Mouse (Mus musculus) limb, embryonic 15.5 days (tissue): Measurements from ENCODE around the gene Lrrc7. TPM values are rescaled to one million over a fixed set of nuclear protein-coding genes. Genes with fewer than 3 reads are reported as not detected.

Source experiments
- ATAC-seq: fragments of 200-750 bp; cut with Nextera tagmentation; 2 replicates; pipeline ENCODE4 v1.8.0; 2017; ENCODE audit warnings: low read depth, moderate TSS enrichment; ENCODE audit not compliant: insufficient number of reproducible peaks, low FRiP score, low TSS enrichment
- H3K27ac ChIP-seq: fragments of 300-500 bp; sonication (generic); 2 replicates; pipeline ENCODE4 v1.5.1; 2015; ENCODE audit warnings: moderate library complexity, mild to moderate bottlenecking, inconsistent platforms
- H3K27me3 ChIP-seq: fragments of 300-500 bp; sonication (generic); 2 replicates; pipeline ENCODE4 v1.6.1; 2015; ENCODE audit warnings: inconsistent platforms
- H3K36me3 ChIP-seq: fragments of 300-500 bp; sonication (generic); 2 replicates; pipeline ENCODE4 v1.6.1; 2015; ENCODE audit warnings: inconsistent platforms
- H3K4me1 ChIP-seq: fragments of 300-500 bp; sonication (generic); 2 replicates; pipeline ENCODE4 v1.6.1; 2015; ENCODE audit warnings: inconsistent platforms
- H3K4me2 ChIP-seq: fragments of 300-500 bp; sonication (generic); 2 replicates; pipeline ENCODE4 v1.6.1; 2015; ENCODE audit warnings: mild to moderate bottlenecking, inconsistent platforms
- H3K4me3 ChIP-seq: fragments of 300-500 bp; sonication (generic); 2 replicates; pipeline ENCODE4 v1.5.1; 2015; ENCODE audit warnings: mild to moderate bottlenecking, inconsistent platforms
- H3K9ac ChIP-seq: fragments of 300-500 bp; sonication (generic); 2 replicates; pipeline ENCODE4 v1.6.1; 2015; ENCODE audit warnings: inconsistent platforms
- H3K9me3 ChIP-seq: fragments of 300-500 bp; sonication (generic); 2 replicates; pipeline ENCODE4 v1.6.1; 2016; ENCODE audit warnings: inconsistent platforms
- WGBS: fragments of 180-500 bp; shearing (Covaris S2); methylation state at CpG from one replicate; pipeline ENCODE4 v1.1.7; 2015; 5-methylcytosine and 5-hydroxymethylcytosine counted together
- polyA plus RNA-seq: library from polyadenylated mRNA; unstranded; fragments of >200 nt; fragmentation: Nextera tagmentation; extraction: Ambion mirVana; gene quantifications from 2 replicates; pipeline ENCODE4 v1.2.1, GENCODE M21; 2015

Lrrc7 gene
- polyA plus RNA-seq, 1 experiment from 2014 or later, result 1.2 TPM

DNA sequence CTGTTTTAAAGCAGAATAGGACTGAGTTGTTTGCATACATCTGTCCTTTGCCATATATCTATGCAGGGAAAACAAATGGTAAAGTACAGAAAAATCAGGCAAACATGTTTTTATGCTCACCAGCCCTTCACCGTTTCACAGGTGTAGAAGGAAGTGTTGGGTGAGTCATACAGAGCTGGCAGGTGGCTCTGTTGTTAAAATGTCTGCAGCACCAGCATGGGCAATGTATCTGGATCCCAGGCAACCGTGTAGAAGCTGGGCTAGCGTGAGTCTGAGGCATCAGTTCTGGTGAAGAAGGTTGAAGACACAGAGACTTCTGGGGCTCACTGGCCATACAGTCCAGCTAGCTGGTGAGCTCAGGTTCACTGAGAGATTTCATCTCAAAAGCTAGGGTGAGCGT lies 468.1 kb downstream of the Lrrc7 start:
- no peak for ATAC-seq
- WGBS, result 73% methylated on average over 4 of the region's 4 CpGs

DNA sequence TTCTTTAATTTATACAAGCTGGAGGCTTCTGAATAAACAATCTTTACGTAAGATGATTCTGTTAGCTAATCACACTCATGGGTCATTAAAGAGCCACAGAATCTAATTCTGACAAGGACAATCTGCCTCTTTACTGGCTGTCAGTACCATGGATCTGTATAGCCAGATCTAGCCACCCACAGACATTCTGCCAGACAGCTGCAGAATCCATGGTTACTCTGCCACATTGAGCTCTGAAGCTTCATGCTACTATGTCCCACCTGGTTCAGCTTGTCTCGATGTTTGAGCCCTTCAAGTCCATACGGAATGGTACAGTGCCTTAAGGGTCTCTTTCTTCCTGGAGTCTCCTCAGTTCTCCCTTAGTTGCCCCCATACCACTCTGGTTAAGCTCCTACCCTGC lies 470.4 kb downstream of the Lrrc7 start:
- no peak overlapping the region for H3K27ac ChIP-seq
- no peaks in the 10 kb centered on the region for H3K9me3 ChIP-seq
- 78% methylated on average over 3 of the region's 3 CpGs for WGBS
- H3K4me2 ChIP-seq, result no peak overlapping the region
- H3K4me1 ChIP-seq, result no peaks in the 10 kb centered on the region
- no peaks in the 10 kb centered on the region for H3K27me3 ChIP-seq
- no peaks in the 10 kb centered on the region for H3K36me3 ChIP-seq
- no peak overlapping the region for H3K9ac ChIP-seq
- H3K4me3 ChIP-seq, result no peak overlapping the region
- no peak for ATAC-seq

More for the DNA sequence above, 468.1 kb downstream of the Lrrc7 start:
- no peaks in the 10 kb centered on the region for H3K27me3 ChIP-seq
- H3K4me3 ChIP-seq, result no peak overlapping the region
- H3K27ac ChIP-seq, result no peak overlapping the region
- no peaks in the 10 kb centered on the region for H3K4me1 ChIP-seq
- H3K4me2 ChIP-seq, result no peak overlapping the region
- no peak overlapping the region for H3K9ac ChIP-seq
- H3K9me3 ChIP-seq, result no peaks in the 10 kb centered on the region
- H3K36me3 ChIP-seq, result no peaks in the 10 kb centered on the region

DNA sequence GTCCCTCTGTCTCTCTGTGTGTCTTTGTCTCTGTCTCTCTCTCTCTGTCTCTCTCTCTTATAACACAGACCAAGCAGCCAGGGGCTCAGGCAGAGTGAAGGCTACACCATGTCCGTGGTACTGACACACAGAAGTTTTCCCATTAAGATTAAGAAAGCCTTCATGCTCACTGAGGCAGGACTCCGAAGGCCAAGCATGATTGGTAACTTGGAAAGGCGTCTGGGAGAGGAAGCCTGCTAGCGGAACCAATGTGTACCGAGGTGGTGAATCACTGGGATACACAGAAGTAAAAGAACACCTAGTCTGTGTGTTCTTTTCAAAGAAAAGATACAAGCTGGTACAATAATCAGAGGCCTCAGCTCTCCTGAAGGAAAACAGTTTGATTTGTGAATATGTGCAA lies 484.2 kb downstream of the Lrrc7 start:
- 75% methylated on average over 5 of the region's 5 CpGs for WGBS
- no peaks in the 10 kb centered on the region for H3K9me3 ChIP-seq
- no peaks in the 10 kb centered on the region for H3K4me1 ChIP-seq
- no peak overlapping the region for H3K4me2 ChIP-seq
- H3K27ac ChIP-seq, result no peak overlapping the region
- no peak overlapping the region for H3K9ac ChIP-seq
- no peaks in the 10 kb centered on the region for H3K36me3 ChIP-seq
- no peak overlapping the region for H3K4me3 ChIP-seq
- ATAC-seq, result no peak
- H3K27me3 ChIP-seq, result no peaks in the 10 kb centered on the region

GRCm38 (mm10) chr3:158077380-158077772 lies 484.6 kb downstream of the Lrrc7 start:
- no peaks in the 10 kb centered on the region for H3K36me3 ChIP-seq
- H3K27me3 ChIP-seq, result no peaks in the 10 kb centered on the region
- H3K4me2 ChIP-seq, result no peak overlapping the region
- H3K4me1 ChIP-seq, result no peaks in the 10 kb centered on the region
- no peak overlapping the region for H3K27ac ChIP-seq
- no peak overlapping the region for H3K4me3 ChIP-seq
- WGBS, result 46% methylated on average over 1 of the region's 1 CpGs
- H3K9me3 ChIP-seq, result no peaks in the 10 kb centered on the region
- ATAC-seq, result no peak
- H3K9ac ChIP-seq, result no peak overlapping the region

- Histone ChIP-seq H3K4me1 (no peaks in the 10 kb centered on the region), H3K27me3 (no peaks in the 10 kb centered on the region), H3K36me3 (no peaks in the 10 kb centered on the region), H3K4me2 (no peak overlapping the region), H3K9me3 (no peaks in the 10 kb centered on the region), H3K9ac (no peak overlapping the region), H3K4me3 (no peak overlapping the region), H3K27ac (no peak overlapping the region)
- WGBS, result 40% methylated on average over 4 of the region's 4 CpGs
- ATAC-seq, result no peak
Measured at GRCm38 (mm10) chr3:158076685-158077379, 485.2 kb downstream of the Lrrc7 start.

DNA sequence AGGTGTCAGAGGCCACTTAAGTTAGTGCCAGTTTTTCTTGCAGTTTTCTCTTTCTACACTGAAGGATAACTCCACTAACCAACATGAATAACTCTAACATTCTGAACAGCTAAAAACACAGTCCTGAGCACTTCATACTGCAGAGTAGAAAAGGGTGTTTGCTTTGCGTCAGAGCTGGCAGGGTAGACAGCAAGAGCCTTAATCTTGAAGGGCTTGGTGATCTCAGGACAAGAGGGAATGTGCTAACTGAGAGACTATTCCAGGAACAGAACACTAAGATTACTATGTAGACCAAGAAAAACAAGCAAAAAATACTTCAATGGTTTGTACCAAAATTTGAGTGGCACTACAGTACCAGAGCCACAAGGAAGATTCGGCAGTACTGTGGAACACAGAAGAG lies 487.0 kb downstream of the Lrrc7 start:
- Histone ChIP-seq H3K4me1 (no peaks in the 10 kb centered on the region), H3K9ac (no peak overlapping the region), H3K4me3 (no peak overlapping the region), H3K36me3 (no peaks in the 10 kb centered on the region), H3K9me3 (no peaks in the 10 kb centered on the region), H3K4me2 (no peak overlapping the region), H3K27ac (no peak overlapping the region), H3K27me3 (no peaks in the 10 kb centered on the region)
- ATAC-seq, result no peak
- WGBS, result 82% methylated on average over 2 of the region's 2 CpGs

GRCm38 (mm10) chr3:158068613-158069263 lies 493.3 kb downstream of the Lrrc7 start:
- Histone ChIP-seq H3K4me1 (no peaks in the 10 kb centered on the region), H3K4me3 (no peak overlapping the region), H3K9me3 (no peaks in the 10 kb centered on the region), H3K36me3 (peaks cover 10% of the 10 kb centered on the region; the same call in 1 of the 2 replicates), H3K4me2 (no peak overlapping the region), H3K27ac (no peak overlapping the region), H3K9ac (no peak overlapping the region), H3K27me3 (no peaks in the 10 kb centered on the region)
- WGBS, result 46% methylated on average over 9 of the region's 9 CpGs
- no peak for ATAC-seq

DNA sequence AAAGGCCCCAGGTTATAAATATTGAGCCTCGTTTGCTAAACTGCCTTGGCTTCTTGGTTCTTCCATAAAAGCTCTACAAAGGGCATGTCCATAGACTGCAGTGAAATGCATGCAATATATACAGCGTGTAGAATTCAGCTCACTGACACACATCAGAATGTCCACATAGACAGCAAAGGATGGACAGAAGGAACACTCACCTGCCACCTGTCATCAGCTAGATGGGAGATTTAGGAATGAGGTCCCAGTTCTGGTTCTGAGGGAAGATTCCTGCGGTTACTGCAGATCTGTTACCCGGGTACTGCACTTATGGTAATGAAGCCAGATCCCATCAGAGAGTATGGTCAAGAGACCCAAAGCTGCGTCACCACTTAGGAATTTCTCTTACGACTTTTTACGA lies 494.1 kb downstream of the Lrrc7 start:
- WGBS, result 37% methylated on average over 7 of the region's 7 CpGs
- H3K4me2 ChIP-seq, result no peak overlapping the region
- H3K27me3 ChIP-seq, result no peaks in the 10 kb centered on the region
- no peak overlapping the region for H3K4me3 ChIP-seq
- no peak overlapping the region for H3K9ac ChIP-seq
- H3K9me3 ChIP-seq, result no peaks in the 10 kb centered on the region
- peaks cover 13% of the 10 kb centered on the region for H3K36me3 ChIP-seq
- no peak overlapping the region for H3K27ac ChIP-seq
- no peaks in the 10 kb centered on the region for H3K4me1 ChIP-seq
- no peak for ATAC-seq

- Histone ChIP-seq H3K4me3 (no peak overlapping the region), H3K27me3 (no peaks in the 10 kb centered on the region), H3K9ac (no peak overlapping the region), H3K4me1 (no peaks in the 10 kb centered on the region), H3K36me3 (peaks cover 16% of the 10 kb centered on the region), H3K27ac (no peak overlapping the region), H3K9me3 (no peaks in the 10 kb centered on the region), H3K4me2 (no peak overlapping the region)
- WGBS, result 98% methylated on average over 2 of the region's 2 CpGs
- ATAC-seq, result no peak
Measured at GRCm38 (mm10) chr3:158065256-158065655, 496.8 kb downstream of the Lrrc7 start.

- H3K4me1 ChIP-seq, result no peaks in the 10 kb centered on the region
- H3K4me3 ChIP-seq, result no peak overlapping the region
- no peak overlapping the region for H3K9ac ChIP-seq
- peaks cover 35% of the 10 kb centered on the region for H3K36me3 ChIP-seq
- H3K4me2 ChIP-seq, result no peak overlapping the region
- WGBS, result 87% methylated on average over 5 of the region's 5 CpGs
- H3K9me3 ChIP-seq, result no peaks in the 10 kb centered on the region
- H3K27me3 ChIP-seq, result no peaks in the 10 kb centered on the region
- no peak for ATAC-seq
- no peak overlapping the region for H3K27ac ChIP-seq
Measured at GRCm38 (mm10) chr3:158061811-158062523, 500.1 kb downstream of the Lrrc7 start.

DNA sequence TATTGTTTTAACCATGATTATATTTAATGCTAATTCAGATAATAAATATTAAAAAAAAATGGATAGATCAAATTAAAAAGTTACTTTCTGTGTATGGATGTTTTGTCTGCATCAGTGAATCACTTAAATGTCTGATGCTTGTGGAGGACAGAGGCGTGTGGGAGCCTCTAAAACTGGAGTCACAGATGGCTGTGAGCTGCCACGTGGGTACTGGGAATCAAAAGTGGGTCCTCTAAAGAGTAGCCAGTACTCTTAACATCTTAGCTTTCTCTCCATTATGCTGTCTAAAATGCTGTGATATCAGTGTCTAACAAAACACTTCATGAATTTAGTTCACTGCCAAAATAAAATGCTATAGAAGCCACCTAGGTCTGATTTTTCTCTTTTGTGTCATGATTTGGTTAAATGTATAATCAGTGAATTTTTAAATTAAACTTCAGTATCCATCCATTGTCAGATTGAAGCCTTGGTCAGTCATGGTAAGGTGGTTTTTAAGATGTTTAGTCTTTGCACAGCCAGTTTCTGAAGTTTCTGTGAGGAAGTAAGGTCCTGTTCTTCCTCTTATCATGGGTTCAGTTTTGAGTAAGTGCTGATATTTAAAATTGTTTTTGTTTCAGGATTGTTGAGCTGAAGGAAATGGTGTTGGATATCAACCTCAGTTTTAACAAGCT lies 501.3 kb downstream of the Lrrc7 start:
- Histone ChIP-seq H3K36me3 (peaks cover 45% of the 10 kb centered on the region), H3K4me2 (no peak overlapping the region), H3K9ac (no peak overlapping the region), H3K9me3 (no peaks in the 10 kb centered on the region), H3K4me3 (no peak overlapping the region), H3K4me1 (no peaks in the 10 kb centered on the region), H3K27me3 (no peaks in the 10 kb centered on the region), H3K27ac (no peak overlapping the region)
- ATAC-seq, result no peak
- 77% methylated on average over 2 of the region's 2 CpGs for WGBS

- no peaks in the 10 kb centered on the region for H3K9me3 ChIP-seq
- H3K4me2 ChIP-seq, result no peak overlapping the region
- WGBS, result 80% methylated on average over 2 of the region's 2 CpGs
- no peaks in the 10 kb centered on the region for H3K4me1 ChIP-seq
- no peak overlapping the region for H3K4me3 ChIP-seq
- H3K27me3 ChIP-seq, result no peaks in the 10 kb centered on the region
- ATAC-seq, result no peak
- H3K9ac ChIP-seq, result no peak overlapping the region
- no peak overlapping the region for H3K27ac ChIP-seq
- H3K36me3 ChIP-seq, result peaks cover 22% of the 10 kb centered on the region
Measured at GRCm38 (mm10) chr3:158049508-158049907, 512.5 kb downstream of the Lrrc7 start.
